Mouse (Mus musculus): Measurements from ENCODE around the gene Glt1d1.

- TF ChIP-seq CTCF (IDR thresholded peaks at IDR 0.05; ENCODE audit: borderline replicate concordance, insufficient read depth, low read depth, low read length) (no peak), POLR2A (IDR thresholded peaks at IDR 0.05; ENCODE audit: borderline replicate concordance, insufficient read depth, low read length) (no peak)
These were observed 44.2 kb upstream of the Glt1d1 start for GRCm38 (mm10) chr5:127587854-127588253.
